Mouse (Mus musculus): ENCODE results near the gene Nrn1. TPM values are rescaled to one million over a fixed set of nuclear protein-coding genes. Genes with fewer than 3 reads are reported as not detected.

The Nrn1 gene
- polyA plus RNA-seq (2015; fragmentation: Nextera tagmentation; extraction: Ambion mirVana): 2.3 TPM in 2 replicates

- Histone ChIP-seq H3K4me1 (replicated peaks) (peaks cover 40% of the 10 kb centered on the region), H3K27ac (no peak within 1 kb of the TSS), H3K9ac (peak within 1 kb of the TSS; percentile 35; the same call in 1 of the 2 replicates), H3K4me2 (peak within 1 kb of the TSS; percentile 86), H3K4me3 (peak within 1 kb of the TSS; percentile 52), H3K36me3 (no peaks in the 10 kb centered on the region), H3K9me3 (replicated peaks) (no peaks in the 10 kb centered on the region), H3K27me3 (peaks cover 61% of the 10 kb centered on the region)
- 1% methylated on average over 48 of the region's 50 CpGs for WGBS
- no peak for ATAC-seq (replicated peaks; ENCODE audit: insufficient number of reproducible peaks, insufficient read depth, low FRiP score, low read depth)
Observed at GRCm38 (mm10) chr13:36734731-36735571, at the start of gene Nrn1. Nrn1 (minus strand) TSS chr13:36735131.

- Histone ChIP-seq H3K9me3 (replicated peaks) (no peaks in the 10 kb centered on the region), H3K9ac (no peak overlapping the region), H3K27me3 (no peaks in the 10 kb centered on the region), H3K4me1 (replicated peaks) (no peaks in the 10 kb centered on the region), H3K4me3 (no peak overlapping the region), H3K27ac (no peak overlapping the region), H3K4me2 (no peak overlapping the region), H3K36me3 (no peaks in the 10 kb centered on the region)
- ATAC-seq (replicated peaks; ENCODE audit: insufficient number of reproducible peaks, insufficient read depth, low FRiP score, low read depth): no peak
- WGBS: 66% methylated on average over 5 of the region's 5 CpGs
Observed at GRCm38 (mm10) chr13:36779626-36780025, 44.7 kb upstream of the Nrn1 start.

- H3K4me3 ChIP-seq: no peak overlapping the region
- ATAC-seq (replicated peaks; ENCODE audit: insufficient number of reproducible peaks, insufficient read depth, low FRiP score, low read depth): no peak
- H3K4me1 ChIP-seq (replicated peaks): no peaks in the 10 kb centered on the region
- H3K9me3 ChIP-seq (replicated peaks): no peaks in the 10 kb centered on the region
- H3K27ac ChIP-seq: no peak overlapping the region
- no peaks in the 10 kb centered on the region for H3K27me3 ChIP-seq
- H3K36me3 ChIP-seq: no peaks in the 10 kb centered on the region
- no peak overlapping the region for H3K4me2 ChIP-seq
- H3K9ac ChIP-seq: no peak overlapping the region
- 45% methylated on average over 2 of the region's 2 CpGs for WGBS
Observed at GRCm38 (mm10) chr13:36766801-36767200, 31.9 kb upstream of the Nrn1 start.

GRCm38 (mm10) chr13:36751861-36752260 lies 16.9 kb upstream of the Nrn1 start:
- H3K4me3 ChIP-seq: no peak overlapping the region
- ATAC-seq (replicated peaks; ENCODE audit: insufficient number of reproducible peaks, insufficient read depth, low FRiP score, low read depth): no peak
- WGBS: 78% methylated on average over 3 of the region's 3 CpGs
- H3K36me3 ChIP-seq: no peaks in the 10 kb centered on the region
- H3K9me3 ChIP-seq (replicated peaks): no peaks in the 10 kb centered on the region
- no peaks in the 10 kb centered on the region for H3K27me3 ChIP-seq
- H3K4me2 ChIP-seq: no peak overlapping the region
- no peak overlapping the region for H3K27ac ChIP-seq
- peaks cover 3% of the 10 kb centered on the region; the same call in 1 of the 2 replicates for H3K4me1 ChIP-seq (replicated peaks)
- H3K9ac ChIP-seq: no peak overlapping the region

- no peak overlapping the region for H3K4me2 ChIP-seq
- H3K36me3 ChIP-seq: no peaks in the 10 kb centered on the region
- H3K27ac ChIP-seq: no peak overlapping the region
- no peak overlapping the region for H3K4me3 ChIP-seq
- no peak overlapping the region for H3K9ac ChIP-seq
- H3K4me1 ChIP-seq (replicated peaks): peaks cover 3% of the 10 kb centered on the region; the same call in 1 of the 2 replicates
- no peaks in the 10 kb centered on the region for H3K27me3 ChIP-seq
- no peak for ATAC-seq (replicated peaks; ENCODE audit: insufficient number of reproducible peaks, insufficient read depth, low FRiP score, low read depth)
- WGBS: 24% methylated on average over 2 of the region's 2 CpGs
- no peaks in the 10 kb centered on the region for H3K9me3 ChIP-seq (replicated peaks)
Observed at GRCm38 (mm10) chr13:36750056-36750455, 15.1 kb upstream of the Nrn1 start.

- Histone ChIP-seq H3K4me3 (peak overlapping the region; percentile 52), H3K9ac (no peak overlapping the region), H3K27me3 (peaks cover 46% of the 10 kb centered on the region), H3K4me1 (replicated peaks) (peaks cover 36% of the 10 kb centered on the region), H3K27ac (no peak overlapping the region), H3K9me3 (replicated peaks) (no peaks in the 10 kb centered on the region), H3K36me3 (no peaks in the 10 kb centered on the region), H3K4me2 (peak overlapping the region; percentile 86)
- WGBS: 14% methylated on average over 9 of the region's 9 CpGs
- ATAC-seq (replicated peaks; ENCODE audit: insufficient number of reproducible peaks, insufficient read depth, low FRiP score, low read depth): 0 out of 2 replicates have a peak, but pooled peaks have one; percentile 11
Observed at GRCm38 (mm10) chr13:36736619-36736996, 1.7 kb upstream of the Nrn1 start.

- H3K4me1 ChIP-seq (replicated peaks): peaks cover 40% of the 10 kb centered on the region
- peak overlapping the region; percentile 52 for H3K4me3 ChIP-seq
- no peaks in the 10 kb centered on the region for H3K9me3 ChIP-seq (replicated peaks)
- H3K9ac ChIP-seq: peak overlapping the region; percentile 35; the same call in 1 of the 2 replicates
- no peaks in the 10 kb centered on the region for H3K36me3 ChIP-seq
- peaks cover 51% of the 10 kb centered on the region for H3K27me3 ChIP-seq
- no peak overlapping the region for H3K27ac ChIP-seq
- WGBS: under 1% methylated on average over 39 of the region's 39 CpGs
- peak; percentile 84 for ATAC-seq (replicated peaks; ENCODE audit: insufficient number of reproducible peaks, insufficient read depth, low FRiP score, low read depth)
- H3K4me2 ChIP-seq: peak overlapping the region; percentile 86
Observed at GRCm38 (mm10) chr13:36735901-36736618, 1.1 kb upstream of the Nrn1 start.

GRCm38 (mm10) chr13:36733989-36734690 lies 791 bp downstream of the Nrn1 start:
- Histone ChIP-seq H3K27ac (no peak overlapping the region), H3K27me3 (peaks cover 69% of the 10 kb centered on the region), H3K4me2 (peak overlapping the region; percentile 86), H3K36me3 (no peaks in the 10 kb centered on the region), H3K4me1 (replicated peaks) (peaks cover 40% of the 10 kb centered on the region), H3K9me3 (replicated peaks) (no peaks in the 10 kb centered on the region), H3K9ac (no peak overlapping the region), H3K4me3 (peak overlapping the region; percentile 52)
- no peak for ATAC-seq (replicated peaks; ENCODE audit: insufficient number of reproducible peaks, insufficient read depth, low FRiP score, low read depth)
- WGBS: under 1% methylated on average over 25 of the region's 26 CpGs

- Histone ChIP-seq H3K27ac (no peak overlapping the region), H3K9me3 (replicated peaks) (no peaks in the 10 kb centered on the region), H3K9ac (no peak overlapping the region), H3K4me3 (peak overlapping the region; percentile 52), H3K4me2 (peak overlapping the region; percentile 11; the same call in 1 of the 2 replicates), H3K36me3 (no peaks in the 10 kb centered on the region), H3K27me3 (peaks cover 75% of the 10 kb centered on the region), H3K4me1 (replicated peaks) (peaks cover 40% of the 10 kb centered on the region)
- no peak for ATAC-seq (replicated peaks; ENCODE audit: insufficient number of reproducible peaks, insufficient read depth, low FRiP score, low read depth)
- 4% methylated on average over 10 of the region's 10 CpGs for WGBS
Observed at GRCm38 (mm10) chr13:36733566-36733965, 1.4 kb downstream of the Nrn1 start.

GRCm38 (mm10) chr13:36732891-36733490 lies 1.9 kb downstream of the Nrn1 start:
- Histone ChIP-seq H3K4me1 (replicated peaks) (peaks cover 40% of the 10 kb centered on the region), H3K4me3 (peak overlapping the region; percentile 52; the same call in 1 of the 2 replicates), H3K36me3 (no peaks in the 10 kb centered on the region), H3K4me2 (peak overlapping the region; percentile 73; the same call in 1 of the 2 replicates), H3K9me3 (replicated peaks) (no peaks in the 10 kb centered on the region), H3K27me3 (peaks cover 79% of the 10 kb centered on the region), H3K9ac (no peak overlapping the region), H3K27ac (no peak overlapping the region)
- 11% methylated on average over 6 of the region's 6 CpGs for WGBS
- ATAC-seq (replicated peaks; ENCODE audit: insufficient number of reproducible peaks, insufficient read depth, low FRiP score, low read depth): no peak
